8 mouse cellular contexts compared by ENCODE assay signal in the genomic region with DNA sequence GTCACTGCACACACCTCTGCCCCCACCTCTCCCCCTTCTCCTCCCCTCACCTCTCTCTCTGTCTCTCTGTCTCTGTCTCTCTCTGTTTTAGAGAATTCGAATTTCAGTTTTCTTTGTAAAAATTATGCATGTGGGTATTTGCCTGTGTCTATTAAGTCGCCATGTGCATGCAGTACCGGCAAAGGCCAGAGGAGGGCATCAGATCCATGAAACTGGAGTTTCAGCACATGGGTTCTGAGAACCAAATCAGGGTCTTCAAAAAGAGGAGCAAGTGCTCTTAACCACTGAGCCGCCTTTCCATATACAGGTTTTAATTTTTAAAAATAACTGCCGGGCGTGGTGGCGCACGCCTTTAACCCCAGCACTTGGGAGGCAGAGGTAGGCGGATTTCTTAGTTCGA. TPM values are rescaled to one million over a fixed set of nuclear protein-coding genes. Genes with fewer than 3 reads are reported as not detected.
DNase-seq lines count a peak whose midpoint lies in the region; ATAC-seq and TF ChIP-seq lines count a peak whose summit lies in the region.

No protein-coding gene starts in this region.

- H3K4me1 ChIP-seq in forebrain, embryonic 10.5 days = peaks cover 10% of the 10 kb centered on the region; the same call in 1 of the 2 replicates
- peaks cover 8% of the 10 kb centered on the region for H3K4me1 ChIP-seq in forebrain, embryonic 16.5 days (replicated peaks; ENCODE audit: control insufficient read depth, insufficient read depth, low read length)
- peaks cover 5% of the 10 kb centered on the region; the same call in 1 of the 2 replicates for H3K4me1 ChIP-seq in midbrain, embryonic 11.5 days (ENCODE audit: control insufficient read depth, insufficient read depth, low read length)
- H3K4me1 ChIP-seq in midbrain, embryonic 16.5 days (ENCODE audit: control insufficient read depth, insufficient read depth, low read length) = no peaks in the 10 kb centered on the region
- no peaks in the 10 kb centered on the region for H3K4me1 ChIP-seq in bone marrow macrophage, adult 2 months (ENCODE audit: control insufficient read depth, insufficient read depth, low read length)
- no peaks in the 10 kb centered on the region for H3K4me1 ChIP-seq in spleen, adult 2 months (ENCODE audit: control insufficient read depth, insufficient read depth, insufficient read length)

- H3K27ac ChIP-seq in forebrain, embryonic 10.5 days = no peak overlapping the region
- H3K27ac ChIP-seq in forebrain, embryonic 16.5 days (ENCODE audit: low read length) = no peak overlapping the region
- no peak overlapping the region for H3K27ac ChIP-seq in midbrain, embryonic 11.5 days (ENCODE audit: low read depth, low read length)
- H3K27ac ChIP-seq in midbrain, embryonic 16.5 days (ENCODE audit: low read length) = no peak overlapping the region
- H3K27ac ChIP-seq in bone marrow macrophage, adult 2 months (ENCODE audit: insufficient read depth, low read depth, low read length) = no peak overlapping the region
- H3K27ac ChIP-seq in spleen, adult 2 months (ENCODE audit: insufficient read depth, low read length) = no peak overlapping the region

- no peak overlapping the region for H3K4me3 ChIP-seq in forebrain, embryonic 10.5 days
- H3K4me3 ChIP-seq in forebrain, embryonic 16.5 days (replicated peaks; ENCODE audit: low read length) = no peak overlapping the region
- H3K4me3 ChIP-seq in midbrain, embryonic 11.5 days (ENCODE audit: low read depth, low read length) = no peak overlapping the region
- H3K4me3 ChIP-seq in midbrain, embryonic 16.5 days (ENCODE audit: low read depth, low read length) = no peak overlapping the region
- no peak overlapping the region for H3K4me3 ChIP-seq in bone marrow macrophage, adult 2 months (ENCODE audit: insufficient read depth, low read length)
- no peak overlapping the region for H3K4me3 ChIP-seq in spleen, adult 2 months (ENCODE audit: extremely low read depth, insufficient read depth, insufficient read length)

- H3K9me3 ChIP-seq in forebrain, embryonic 10.5 days = no peaks in the 10 kb centered on the region
- H3K9me3 ChIP-seq in forebrain, embryonic 16.5 days (ENCODE audit: control insufficient read depth, low read length) = no peaks in the 10 kb centered on the region
- no peaks in the 10 kb centered on the region for H3K9me3 ChIP-seq in midbrain, embryonic 11.5 days (ENCODE audit: control insufficient read depth, low read length)
- H3K9me3 ChIP-seq in midbrain, embryonic 16.5 days (replicated peaks; ENCODE audit: control insufficient read depth, low read length, poor library complexity, severe bottlenecking) = no peaks in the 10 kb centered on the region

- H3K9ac ChIP-seq in forebrain, embryonic 16.5 days (replicated peaks; ENCODE audit: low read depth, low read length) = no peak overlapping the region
- no peak overlapping the region for H3K9ac ChIP-seq in midbrain, embryonic 11.5 days (ENCODE audit: low read length)
- no peak overlapping the region for H3K9ac ChIP-seq in midbrain, embryonic 16.5 days (ENCODE audit: low read depth, low read length)

- TF ChIP-seq CTCF in bone marrow macrophage, adult 2 months (IDR thresholded peaks at IDR 0.05; ENCODE audit: low read depth, low read length) = peak; percentile 51; the same call in 1 of the 2 replicates
- peak; percentile 31; the same call in 1 of the 2 replicates for TF ChIP-seq CTCF in spleen, adult 2 months (IDR thresholded peaks at IDR 0.05; ENCODE audit: extremely low read depth, insufficient read depth, insufficient read length, insufficient replicate concordance)

- no peaks in the 10 kb centered on the region for H3K27me3 ChIP-seq in forebrain, embryonic 10.5 days (ENCODE audit: poor library complexity, severe bottlenecking)
- H3K27me3 ChIP-seq in forebrain, embryonic 16.5 days (replicated peaks; ENCODE audit: control insufficient read depth, insufficient read depth, low read length) = no peaks in the 10 kb centered on the region
- no peaks in the 10 kb centered on the region for H3K27me3 ChIP-seq in midbrain, embryonic 11.5 days (ENCODE audit: control insufficient read depth, insufficient read depth, low read length)
- no peaks in the 10 kb centered on the region for H3K27me3 ChIP-seq in midbrain, embryonic 16.5 days (ENCODE audit: control insufficient read depth, insufficient read depth, low read depth, low read length)
- H3K27me3 ChIP-seq in spleen, adult 2 months (ENCODE audit: control insufficient read depth, insufficient read depth, low read length) = no peaks in the 10 kb centered on the region

- no peak for TF ChIP-seq POLR2A in bone marrow macrophage, adult 2 months (IDR thresholded peaks at IDR 0.05; ENCODE audit: borderline replicate concordance, low read depth, low read length)
- no peak for TF ChIP-seq POLR2A in spleen, adult 2 months (IDR thresholded peaks at IDR 0.05; ENCODE audit: low read depth, low read length)

- peak; percentile 63 for DNase-seq in forebrain, embryonic 10.5 days (ENCODE audit: extremely low spot score, low spot score)
- peak; percentile 92 for DNase-seq in midbrain, embryonic 11.5 days (ENCODE audit: low spot score, missing footprints)
- peak; percentile 29 for DNase-seq in kidney, postnatal 14 days
- peak; percentile 5 to 51 for DNase-seq in spleen, adult 2 months (ENCODE audit: low read depth in 1 of 2, low spot score in 2 of 2)

- H3K4me2 ChIP-seq in forebrain, embryonic 16.5 days (ENCODE audit: low read length) = no peak overlapping the region
- no peak overlapping the region for H3K4me2 ChIP-seq in midbrain, embryonic 11.5 days
- H3K4me2 ChIP-seq in midbrain, embryonic 16.5 days (ENCODE audit: low read length) = no peak overlapping the region

- ATAC-seq in forebrain, embryonic 16.5 days = no peak
- no peak for ATAC-seq in midbrain, embryonic 11.5 days (ENCODE audit: low FRiP score)
- ATAC-seq in midbrain, embryonic 16.5 days = no peak
- no peak for ATAC-seq in inflammation-experienced regulatory T-cells, adult 6 months

- 75% methylated on average over 10 of the region's 10 CpGs for WGBS in forebrain, embryonic 10.5 days
- WGBS in forebrain, embryonic 16.5 days = 78% methylated on average over 10 of the region's 10 CpGs
- WGBS in midbrain, embryonic 11.5 days = 70% methylated on average over 10 of the region's 10 CpGs
- 75% methylated on average over 10 of the region's 10 CpGs for WGBS in midbrain, embryonic 16.5 days
- WGBS in spleen, adult 2 months = 77% methylated on average over 10 of the region's 10 CpGs

- no peaks in the 10 kb centered on the region for H3K36me3 ChIP-seq in forebrain, embryonic 10.5 days (replicated peaks)
- no peaks in the 10 kb centered on the region for H3K36me3 ChIP-seq in forebrain, embryonic 16.5 days (ENCODE audit: control insufficient read depth, insufficient read depth)
- no peaks in the 10 kb centered on the region for H3K36me3 ChIP-seq in midbrain, embryonic 11.5 days (ENCODE audit: control insufficient read depth, insufficient read depth, low read length)
- no peaks in the 10 kb centered on the region for H3K36me3 ChIP-seq in midbrain, embryonic 16.5 days (ENCODE audit: control insufficient read depth, insufficient read depth, low read length)
- no peaks in the 10 kb centered on the region for H3K36me3 ChIP-seq in spleen, adult 2 months (ENCODE audit: control insufficient read depth, insufficient read depth, low read length)

RNA-seq across cellular contexts. Expression of gene Plb1, which starts 17.0 kb away (rescaled TPM):
- 0.38 TPM in 1 of 2 replicates, not detected in the other for polyA plus RNA-seq in forebrain, embryonic 10.5 days (2016; fragmentation: Nextera tagmentation; extraction: Ambion mirVana)
- polyA plus RNA-seq in forebrain, embryonic 16.5 days (2015; fragmentation: Nextera tagmentation; extraction: Ambion mirVana) = 0.04 and 0.07 TPM in 2 replicates
- 0.05 TPM in 1 of 2 replicates, not detected in the other for polyA plus RNA-seq in midbrain, embryonic 11.5 days (2014; fragmentation: Nextera tagmentation; extraction: Ambion mirVana)
- polyA plus RNA-seq in midbrain, embryonic 16.5 days (2015; fragmentation: Nextera tagmentation; extraction: Ambion mirVana) = 0.04 and 0.09 TPM in 2 replicates
- polyA plus RNA-seq in bone marrow macrophage, adult 2 months (2012; ENCODE audit: insufficient read depth, insufficient read length, missing spikeins) = not detected in 2 replicates
- 0.29 and 0.42 TPM in 2 replicates for polyA plus RNA-seq in spleen, adult 2 months (2012; rRNA removed)
- polyA plus RNA-seq in inflammation-experienced regulatory T-cells, adult 6 months (2017; shearing (Covaris generic)) = not detected

Comparison
In these comparisons a context has a peak if more than half of its experiments do, and no peak if none do; other contexts are left out.
1. DNase-seq: peak in every context shown above with its lines; median percentile 92 in midbrain, embryonic 11.5 days; 63 in forebrain, embryonic 10.5 days; 29 in kidney, postnatal 14 days; 28 in spleen, adult 2 months.